Mouse (Mus musculus): ENCODE measurements around the gene Usp45. TPM values are rescaled to one million over a fixed set of nuclear protein-coding genes. Genes with fewer than 3 reads are reported as not detected.

The Usp45 gene
- total and polyA plus RNA-seq, 3 experiments: 2.9 to 49.2 (median 21.1) TPM

DNA sequence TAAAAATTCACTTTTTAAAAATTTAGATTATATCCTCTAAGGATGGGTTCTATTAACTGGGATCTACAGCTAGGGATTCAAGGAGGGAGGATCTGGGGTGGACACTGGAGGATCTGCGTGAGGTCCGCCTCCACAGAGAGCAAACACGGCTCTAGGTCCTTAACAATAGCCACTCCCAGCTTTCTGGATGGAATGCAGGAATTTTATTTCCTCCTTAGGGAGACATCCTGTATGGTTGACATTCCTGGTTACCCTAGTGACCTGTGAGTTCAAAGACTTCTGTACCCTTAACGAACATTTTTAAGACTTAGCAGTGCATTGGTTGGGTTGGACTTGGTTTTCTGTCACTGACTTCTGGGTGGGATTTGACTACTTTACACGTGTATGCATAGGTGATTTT lies 21.2 kb upstream of the Usp45 start:
- Histone ChIP-seq H3K9me3 (replicated peaks) (no peaks in the 10 kb centered on the region), H3K4me3 (ENCODE audit: low read depth, low read length) (no peak overlapping the region), H3K36me3 (replicated peaks) (peaks cover 41% of the 10 kb centered on the region), H3K4me1 (ENCODE audit: insufficient read depth, low read depth, low read length) (no peaks in the 10 kb centered on the region), H3K27me3 (ENCODE audit: insufficient read depth, low read length) (no peaks in the 10 kb centered on the region)
- TF ChIP-seq POLR2AphosphoS5 (IDR thresholded peaks at IDR 0.05; ENCODE audit: insufficient replicate concordance, low read depth, low read length): no peak
- TF ChIP-seq CTCF (IDR thresholded peaks at IDR 0.05; ENCODE audit: low read depth, low read length): no peak
- TF ChIP-seq TAL1 (conservative IDR thresholded peaks at IDR 0.05; ENCODE audit: low read depth, low read length): no peak
- no peak for TF ChIP-seq GATA1 (IDR thresholded peaks at IDR 0.05; ENCODE audit: borderline replicate concordance, low read length)
- DNase-seq (ENCODE audit: low spot score) (no peak), ATAC-seq (ENCODE audit: extremely low read depth, insufficient number of reproducible peaks, low FRiP score, poor library complexity, severe bottlenecking) (no peak)

GRCm38 (mm10) chr4:21755123-21755789 lies 11.7 kb upstream of the Usp45 start:
- peak; percentile 64 for ATAC-seq (ENCODE audit: extremely low read depth, insufficient number of reproducible peaks, low FRiP score, poor library complexity, severe bottlenecking)
- Histone ChIP-seq H3K27me3 (ENCODE audit: insufficient read depth, low read length) (no peaks in the 10 kb centered on the region), H3K9me3 (replicated peaks) (no peaks in the 10 kb centered on the region; the same call in 1 of the 2 replicates), H3K4me1 (ENCODE audit: insufficient read depth, low read depth, low read length) (peaks cover 11% of the 10 kb centered on the region), H3K4me3 (ENCODE audit: low read depth, low read length) (no peak overlapping the region), H3K36me3 (replicated peaks) (peaks cover 32% of the 10 kb centered on the region)
- no peak for DNase-seq (ENCODE audit: low spot score)
- TF ChIP-seq GATA2 (IDR thresholded peaks at IDR 0.05; ENCODE audit: borderline replicate concordance, low read depth, low read length): no peak

DNA sequence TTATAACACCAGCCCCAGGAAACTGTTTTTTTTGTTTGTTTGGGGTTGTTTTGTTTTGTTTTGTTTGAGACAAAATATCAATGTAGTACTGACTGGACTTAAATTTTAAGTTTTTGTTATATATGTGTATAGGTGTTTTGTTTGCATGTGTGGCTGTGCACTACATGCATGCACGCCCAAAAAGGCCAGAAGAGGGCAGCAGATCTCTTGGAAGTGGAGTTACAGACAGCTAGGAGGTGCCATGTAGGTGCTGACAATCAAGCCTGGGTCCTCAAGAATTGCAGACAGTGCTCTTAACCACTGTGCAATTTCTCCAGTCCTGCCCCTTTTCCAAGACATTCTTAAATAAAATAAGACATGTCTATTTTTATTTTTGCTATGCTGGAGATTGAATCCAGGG lies 8.1 kb upstream of the Usp45 start:
- TF ChIP-seq TAL1 (conservative IDR thresholded peaks at IDR 0.05; ENCODE audit: low read depth, low read length) (no peak), POLR2AphosphoS5 (IDR thresholded peaks at IDR 0.05; ENCODE audit: insufficient replicate concordance, low read depth, low read length) (no peak), CTCF (IDR thresholded peaks at IDR 0.05; ENCODE audit: low read depth, low read length) (no peak), GATA1 (IDR thresholded peaks at IDR 0.05; ENCODE audit: borderline replicate concordance, low read length) (no peak), GATA2 (IDR thresholded peaks at IDR 0.05; ENCODE audit: borderline replicate concordance, low read depth, low read length) (no peak)
- DNase-seq (ENCODE audit: low spot score) (no peak), ATAC-seq (ENCODE audit: extremely low read depth, insufficient number of reproducible peaks, low FRiP score, poor library complexity, severe bottlenecking) (no peak)
- Histone ChIP-seq H3K9me3 (replicated peaks) (no peaks in the 10 kb centered on the region; the same call in 1 of the 2 replicates), H3K4me3 (ENCODE audit: low read depth, low read length) (no peak overlapping the region), H3K36me3 (replicated peaks) (peaks cover 31% of the 10 kb centered on the region), H3K27me3 (ENCODE audit: insufficient read depth, low read length) (no peaks in the 10 kb centered on the region), H3K4me1 (ENCODE audit: insufficient read depth, low read depth, low read length) (peaks cover 11% of the 10 kb centered on the region)

DNA sequence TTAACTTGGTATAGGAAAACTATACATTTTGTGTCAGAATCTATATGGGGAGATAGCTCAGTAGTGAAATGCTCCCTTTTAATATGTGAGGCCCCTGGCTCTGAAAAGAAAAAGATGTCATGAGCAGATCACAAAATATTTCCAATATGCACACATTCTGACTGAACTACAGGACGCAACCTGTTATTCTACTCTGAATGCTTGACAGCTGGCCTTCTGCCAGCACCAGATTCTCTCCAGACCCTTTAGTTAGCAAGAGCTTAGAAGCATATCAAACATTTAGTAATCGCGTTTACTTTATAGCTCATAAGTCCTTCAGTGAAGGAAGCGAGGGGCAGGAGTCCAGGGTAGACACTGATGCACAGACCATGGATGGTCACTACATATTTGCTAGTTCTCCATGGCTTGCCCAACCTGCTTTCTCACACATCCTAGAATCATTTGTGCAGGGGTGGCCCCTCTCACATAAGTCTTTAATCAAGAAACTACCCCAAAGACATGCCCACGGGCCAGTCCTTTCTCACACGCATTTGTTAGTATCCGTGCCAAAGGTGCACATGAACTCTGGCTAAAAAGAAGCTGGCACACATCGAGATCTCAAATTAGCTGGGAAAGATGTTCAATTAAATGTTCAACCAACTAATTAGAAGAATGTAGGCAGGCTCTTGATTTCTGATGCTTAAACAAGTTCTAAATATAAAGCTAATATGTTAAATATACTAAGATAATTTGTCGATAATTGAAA lies 5.4 kb upstream of the Usp45 start:
- H3K9me3 ChIP-seq (replicated peaks): no peaks in the 10 kb centered on the region; the same call in 1 of the 2 replicates
- no peak for DNase-seq (ENCODE audit: low spot score)

DNA sequence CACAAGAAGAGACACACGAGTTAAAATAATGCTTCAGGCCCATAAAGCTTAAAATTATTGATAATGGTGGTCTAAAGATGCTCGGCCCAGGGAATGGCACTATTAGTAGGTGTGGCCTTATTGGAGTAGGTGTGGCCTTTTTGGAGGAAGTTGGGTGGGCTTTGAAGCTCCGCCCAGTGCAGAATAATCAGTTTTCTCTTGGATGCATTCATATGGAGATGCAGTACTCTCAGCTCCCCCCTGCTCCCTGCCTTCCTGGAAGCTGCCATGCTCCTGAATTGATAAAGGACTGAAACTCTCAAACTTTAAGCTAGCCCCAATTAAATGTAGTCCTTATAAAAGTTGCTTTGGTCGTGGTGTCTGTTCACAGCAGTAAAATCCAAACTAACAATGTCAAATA lies 3.1 kb upstream of the Usp45 start:
- DNase-seq (ENCODE audit: low spot score) (no peak), ATAC-seq (ENCODE audit: extremely low read depth, insufficient number of reproducible peaks, low FRiP score, poor library complexity, severe bottlenecking) (no peak)
- Histone ChIP-seq H3K4me3 (ENCODE audit: low read depth, low read length) (no peak overlapping the region), H3K9me3 (replicated peaks) (no peaks in the 10 kb centered on the region; the same call in 1 of the 2 replicates), H3K4me1 (ENCODE audit: insufficient read depth, low read depth, low read length) (peaks cover 5% of the 10 kb centered on the region), H3K27me3 (ENCODE audit: insufficient read depth, low read length) (no peaks in the 10 kb centered on the region), H3K36me3 (replicated peaks) (peaks cover 18% of the 10 kb centered on the region)
- TF ChIP-seq GATA1 (IDR thresholded peaks at IDR 0.05; ENCODE audit: borderline replicate concordance, low read length): no peak
- no peak for TF ChIP-seq CTCF (IDR thresholded peaks at IDR 0.05; ENCODE audit: low read depth, low read length)
- TF ChIP-seq POLR2AphosphoS5 (IDR thresholded peaks at IDR 0.05; ENCODE audit: insufficient replicate concordance, low read depth, low read length): no peak
- no peak for TF ChIP-seq TAL1 (conservative IDR thresholded peaks at IDR 0.05; ENCODE audit: low read depth, low read length)
- no peak for TF ChIP-seq GATA2 (IDR thresholded peaks at IDR 0.05; ENCODE audit: borderline replicate concordance, low read depth, low read length)

More for the DNA sequence above, 5.4 kb upstream of the Usp45 start:
- no peaks in the 10 kb centered on the region for H3K27me3 ChIP-seq (ENCODE audit: insufficient read depth, low read length)
- ATAC-seq (ENCODE audit: extremely low read depth, insufficient number of reproducible peaks, low FRiP score, poor library complexity, severe bottlenecking): no peak
- H3K36me3 ChIP-seq (replicated peaks): peaks cover 28% of the 10 kb centered on the region
- H3K4me3 ChIP-seq (ENCODE audit: low read depth, low read length): no peak overlapping the region
- H3K4me1 ChIP-seq (ENCODE audit: insufficient read depth, low read depth, low read length): peaks cover 5% of the 10 kb centered on the region
- TF ChIP-seq POLR2AphosphoS5 (IDR thresholded peaks at IDR 0.05; ENCODE audit: insufficient replicate concordance, low read depth, low read length): no peak
- TF ChIP-seq GATA1 (IDR thresholded peaks at IDR 0.05; ENCODE audit: borderline replicate concordance, low read length): no peak
- no peak for TF ChIP-seq TAL1 (conservative IDR thresholded peaks at IDR 0.05; ENCODE audit: low read depth, low read length)
- TF ChIP-seq CTCF (IDR thresholded peaks at IDR 0.05; ENCODE audit: low read depth, low read length): no peak
- no peak for TF ChIP-seq GATA2 (IDR thresholded peaks at IDR 0.05; ENCODE audit: borderline replicate concordance, low read depth, low read length)

DNA sequence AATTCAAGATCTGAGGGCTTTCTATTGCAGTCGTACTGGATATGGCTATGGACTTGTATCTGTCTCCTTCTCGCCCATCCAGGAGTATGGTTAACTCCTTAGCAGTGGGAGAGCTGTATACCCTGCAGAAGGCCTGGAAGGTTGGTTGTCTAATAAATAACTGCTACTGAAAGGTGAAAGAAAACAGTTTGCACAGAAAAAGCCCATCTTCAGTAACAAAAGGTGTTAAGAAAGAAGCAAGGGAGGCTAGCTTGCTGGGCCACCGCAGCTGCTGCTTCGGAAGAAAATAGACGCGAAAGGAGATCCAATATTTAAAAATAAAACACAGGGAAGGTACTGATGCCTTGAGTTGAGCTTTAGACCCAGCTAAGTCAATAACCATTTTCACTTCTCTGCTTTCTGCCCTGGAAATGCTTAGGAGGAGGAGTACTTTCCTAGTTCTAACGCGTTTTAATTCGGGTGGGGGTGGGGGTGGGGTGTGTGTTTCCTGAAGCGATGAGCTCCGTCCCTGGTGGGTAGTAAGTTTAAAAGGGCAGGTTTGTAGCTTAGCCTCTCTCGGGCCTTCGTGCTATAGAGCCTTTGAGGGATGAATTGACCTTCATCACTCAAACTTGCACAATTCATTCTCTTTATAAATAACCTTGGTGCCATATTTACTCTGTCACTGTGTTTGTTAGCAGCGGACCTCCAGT lies 639 bp upstream of the Usp45 start:
- ATAC-seq (ENCODE audit: extremely low read depth, insufficient number of reproducible peaks, low FRiP score, poor library complexity, severe bottlenecking): no peak
- TF ChIP-seq CTCF (IDR thresholded peaks at IDR 0.05; ENCODE audit: low read depth, low read length): no peak
- no peak for TF ChIP-seq GATA1 (IDR thresholded peaks at IDR 0.05; ENCODE audit: borderline replicate concordance, low read length)
- no peak for TF ChIP-seq TAL1 (conservative IDR thresholded peaks at IDR 0.05; ENCODE audit: low read depth, low read length)
- no peak for TF ChIP-seq POLR2AphosphoS5 (IDR thresholded peaks at IDR 0.05; ENCODE audit: insufficient replicate concordance, low read depth, low read length)
- no peak for TF ChIP-seq GATA2 (IDR thresholded peaks at IDR 0.05; ENCODE audit: borderline replicate concordance, low read depth, low read length)
- H3K9me3 ChIP-seq (replicated peaks): no peaks in the 10 kb centered on the region
- H3K4me3 ChIP-seq (ENCODE audit: low read depth, low read length): peak overlapping the region; percentile 83
- DNase-seq (ENCODE audit: low spot score): no peak
- H3K36me3 ChIP-seq (replicated peaks): peaks cover 8% of the 10 kb centered on the region
- H3K4me1 ChIP-seq (ENCODE audit: insufficient read depth, low read depth, low read length): peaks cover 5% of the 10 kb centered on the region
- H3K27me3 ChIP-seq (ENCODE audit: insufficient read depth, low read length): no peaks in the 10 kb centered on the region
